Mouse (Mus musculus): ENCODE results near the gene Olfr432. TPM values are rescaled to one million over a fixed set of nuclear protein-coding genes. Genes with fewer than 3 reads are reported as not detected.

Olfr432 gene
- polyA plus RNA-seq, 1 experiment, result not detected

DNA sequence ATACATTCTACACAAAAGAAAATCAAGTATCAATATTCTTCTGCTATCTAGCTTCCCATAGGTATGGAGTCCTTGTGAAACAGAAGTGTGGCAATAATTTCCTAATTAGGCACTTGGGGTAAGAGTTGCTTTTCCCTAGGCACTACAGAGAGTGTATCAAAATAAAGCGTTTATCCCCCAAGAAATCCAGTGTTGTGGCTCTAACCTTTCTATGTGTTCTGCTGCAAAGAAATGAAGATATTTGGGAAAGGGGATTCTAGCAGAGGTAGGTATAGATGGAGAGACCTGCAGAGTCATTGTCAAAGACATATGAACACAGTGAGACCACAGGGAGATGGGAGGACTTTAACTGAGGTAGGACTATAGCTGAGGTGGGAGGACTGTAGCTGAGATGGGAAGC, 47.6 kb downstream of the Olfr432 start, which contains the start of gene Olfr427:
Gene Olfr427 (plus strand): TSS at position 301 of the 400 bp plus-strand sequence.
- no peak within 1 kb of the TSS for H3K9ac ChIP-seq (ENCODE audit: low read depth, poor library complexity, severe bottlenecking)
- no peak within 1 kb of the TSS for H3K4me3 ChIP-seq (ENCODE audit: low read depth, low read length)
- TF ChIP-seq POLR2A (IDR thresholded peaks at IDR 0.05; ENCODE audit: insufficient read depth, low read length), result no peak
- no peak for TF ChIP-seq EP300 (IDR thresholded peaks at IDR 0.05; ENCODE audit: insufficient read depth, low read depth, low read length)
- TF ChIP-seq CTCF (IDR thresholded peaks at IDR 0.05; ENCODE audit: low read depth, low read length), result no peak
- H3K9me3 ChIP-seq (replicated peaks; ENCODE audit: control insufficient read depth, insufficient read depth, low read length, poor library complexity, severe bottlenecking), result no peaks in the 10 kb centered on the region
- H3K27me3 ChIP-seq (ENCODE audit: control insufficient read depth, insufficient read depth, low read length, poor library complexity, severe bottlenecking), result no peaks in the 10 kb centered on the region
- H3K4me1 ChIP-seq (ENCODE audit: control insufficient read depth, insufficient read depth, low read length), result no peaks in the 10 kb centered on the region
- no peaks in the 10 kb centered on the region for H3K36me3 ChIP-seq (ENCODE audit: control insufficient read depth, insufficient read depth, low read length, poor library complexity, severe bottlenecking)
- H3K27ac ChIP-seq (ENCODE audit: insufficient read depth, low read length), result no peak within 1 kb of the TSS

DNA sequence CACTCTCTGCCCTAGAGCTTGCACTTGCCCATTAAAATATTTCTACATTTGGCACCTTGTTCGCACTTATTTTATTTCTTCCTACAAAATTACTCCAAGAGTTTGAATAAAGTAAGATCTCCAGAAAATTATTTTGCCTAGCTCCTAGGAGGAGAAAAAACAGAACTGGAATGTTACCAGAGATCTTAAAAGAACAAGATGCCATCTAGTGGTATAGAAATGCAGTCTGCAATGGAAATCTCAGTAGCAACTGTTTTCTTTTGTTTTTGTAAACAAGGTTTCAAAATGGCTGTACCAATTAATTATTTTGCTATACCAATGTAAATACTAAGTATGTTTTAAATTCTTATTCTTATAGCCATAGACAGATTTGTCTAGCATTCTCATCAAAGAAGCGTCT, 54.7 kb downstream of the Olfr432 start:
- Histone ChIP-seq H3K9me3 (replicated peaks; ENCODE audit: control insufficient read depth, insufficient read depth, low read length, poor library complexity, severe bottlenecking) (no peaks in the 10 kb centered on the region), H3K27me3 (ENCODE audit: control insufficient read depth, insufficient read depth, low read length, poor library complexity, severe bottlenecking) (no peaks in the 10 kb centered on the region), H3K4me3 (ENCODE audit: low read depth, low read length) (no peak overlapping the region), H3K36me3 (ENCODE audit: control insufficient read depth, insufficient read depth, low read length, poor library complexity, severe bottlenecking) (no peaks in the 10 kb centered on the region), H3K27ac (ENCODE audit: insufficient read depth, low read length) (no peak overlapping the region), H3K4me1 (ENCODE audit: control insufficient read depth, insufficient read depth, low read length) (no peaks in the 10 kb centered on the region), H3K9ac (ENCODE audit: low read depth, poor library complexity, severe bottlenecking) (no peak overlapping the region)
- TF ChIP-seq EP300 (IDR thresholded peaks at IDR 0.05; ENCODE audit: insufficient read depth, low read depth, low read length), result no peak
- no peak for TF ChIP-seq POLR2A (IDR thresholded peaks at IDR 0.05; ENCODE audit: insufficient read depth, low read length)
- no peak for TF ChIP-seq CTCF (IDR thresholded peaks at IDR 0.05; ENCODE audit: low read depth, low read length)

Other genes starting within 250 kb of the Olfr432 start
- not detected in 2 replicates for gene Ifi211, start 136.2 kb upstream of the Olfr432 start, polyA plus RNA-seq (2011; ENCODE audit: insufficient read depth, insufficient read length, low read depth, missing spikeins)
- not detected in 2 replicates for gene Mndal, start 106.7 kb upstream of the Olfr432 start, polyA plus RNA-seq (2011; ENCODE audit: insufficient read depth, insufficient read length, low read depth, missing spikeins)
- 0.24 TPM in 1 of 2 replicates, not detected in the other for gene Ifi203, start 106.5 kb upstream of the Olfr432 start, polyA plus RNA-seq (2011; ENCODE audit: insufficient read depth, insufficient read length, low read depth, missing spikeins)
- not detected in 2 replicates for gene Ifi202b, start 66.5 kb upstream of the Olfr432 start, polyA plus RNA-seq (2011; ENCODE audit: insufficient read depth, insufficient read length, low read depth, missing spikeins)
- gene Ifi205, start 17.4 kb upstream of the Olfr432 start, polyA plus RNA-seq (2011; ENCODE audit: insufficient read depth, insufficient read length, low read depth, missing spikeins), result not detected in 2 replicates
- gene Olfr433, start 8.5 kb upstream of the Olfr432 start, polyA plus RNA-seq (2011; ENCODE audit: insufficient read depth, insufficient read length, low read depth, missing spikeins), result not detected in 2 replicates
- gene Olfr430, start 17.4 kb downstream of the Olfr432 start, polyA plus RNA-seq (2011; ENCODE audit: insufficient read depth, insufficient read length, low read depth, missing spikeins), result not detected in 2 replicates
- not detected in 2 replicates for gene Olfr429, start 35.1 kb downstream of the Olfr432 start, polyA plus RNA-seq (2011; ENCODE audit: insufficient read depth, insufficient read length, low read depth, missing spikeins)
- gene Olfr427, start 47.7 kb downstream of the Olfr432 start, polyA plus RNA-seq (2011; ENCODE audit: insufficient read depth, insufficient read length, low read depth, missing spikeins), result not detected in 2 replicates
- not detected in 2 replicates for gene Olfr231, start 72.0 kb downstream of the Olfr432 start, polyA plus RNA-seq (2011; ENCODE audit: insufficient read depth, insufficient read length, low read depth, missing spikeins)
- gene Olfr424, start 82.3 kb downstream of the Olfr432 start, polyA plus RNA-seq (2011; ENCODE audit: insufficient read depth, insufficient read length, low read depth, missing spikeins), result not detected in 2 replicates
- not detected in 2 replicates for gene Olfr420, start 106.4 kb downstream of the Olfr432 start, polyA plus RNA-seq (2011; ENCODE audit: insufficient read depth, insufficient read length, low read depth, missing spikeins)
- gene Spta1, start 123.6 kb downstream of the Olfr432 start, polyA plus RNA-seq (2011; ENCODE audit: insufficient read depth, insufficient read length, low read depth, missing spikeins), result 0.91 and 0.94 TPM in 2 replicates
- gene Olfr419, start 202.9 kb downstream of the Olfr432 start, polyA plus RNA-seq (2011; ENCODE audit: insufficient read depth, insufficient read length, low read depth, missing spikeins), result not detected in 2 replicates